Mouse (Mus musculus) C2C12 (cell line): ENCODE measurements at regions not wholly inside any gene's neighbourhood (a gene's known extent, or its start where the extent isn't known, plus 50 kb on each side); places are given as distances from the start of the nearest gene placed in this dataset.

Experiments
- CEBPB ChIP-seq: IDR thresholded peaks from one replicate; pipeline ENCODE4 v1.6.1; 2011; ENCODE audit warnings: low read depth, mild to moderate bottlenecking, control low read depth, moderate library complexity
- CTCF ChIP-seq: IDR thresholded peaks from one replicate; pipeline ENCODE4 v1.5.1; 2011; ENCODE audit not compliant: control insufficient read depth, insufficient read depth, insufficient read length
- FOSL1 ChIP-seq: IDR thresholded peaks from one replicate; pipeline ENCODE4 v1.8.0; 2011; ENCODE audit warnings: mild to moderate bottlenecking, low read length; ENCODE audit not compliant: poor library complexity, insufficient read depth, severe bottlenecking
- MAX ChIP-seq: IDR thresholded peaks from one replicate; pipeline ENCODE4 v1.6.1; 2011; ENCODE audit warnings: mild to moderate bottlenecking, control low read depth
- MYOD1 ChIP-seq: IDR thresholded peaks from one replicate; pipeline ENCODE4 v1.6.1; 2011; ENCODE audit warnings: low read depth; ENCODE audit not compliant: control insufficient read depth, insufficient read length
- USF1 ChIP-seq: IDR thresholded peaks from one replicate; pipeline ENCODE4 v1.6.1; 2011; ENCODE audit warnings: low read depth, mild to moderate bottlenecking, control low read depth, moderate library complexity

DNA sequence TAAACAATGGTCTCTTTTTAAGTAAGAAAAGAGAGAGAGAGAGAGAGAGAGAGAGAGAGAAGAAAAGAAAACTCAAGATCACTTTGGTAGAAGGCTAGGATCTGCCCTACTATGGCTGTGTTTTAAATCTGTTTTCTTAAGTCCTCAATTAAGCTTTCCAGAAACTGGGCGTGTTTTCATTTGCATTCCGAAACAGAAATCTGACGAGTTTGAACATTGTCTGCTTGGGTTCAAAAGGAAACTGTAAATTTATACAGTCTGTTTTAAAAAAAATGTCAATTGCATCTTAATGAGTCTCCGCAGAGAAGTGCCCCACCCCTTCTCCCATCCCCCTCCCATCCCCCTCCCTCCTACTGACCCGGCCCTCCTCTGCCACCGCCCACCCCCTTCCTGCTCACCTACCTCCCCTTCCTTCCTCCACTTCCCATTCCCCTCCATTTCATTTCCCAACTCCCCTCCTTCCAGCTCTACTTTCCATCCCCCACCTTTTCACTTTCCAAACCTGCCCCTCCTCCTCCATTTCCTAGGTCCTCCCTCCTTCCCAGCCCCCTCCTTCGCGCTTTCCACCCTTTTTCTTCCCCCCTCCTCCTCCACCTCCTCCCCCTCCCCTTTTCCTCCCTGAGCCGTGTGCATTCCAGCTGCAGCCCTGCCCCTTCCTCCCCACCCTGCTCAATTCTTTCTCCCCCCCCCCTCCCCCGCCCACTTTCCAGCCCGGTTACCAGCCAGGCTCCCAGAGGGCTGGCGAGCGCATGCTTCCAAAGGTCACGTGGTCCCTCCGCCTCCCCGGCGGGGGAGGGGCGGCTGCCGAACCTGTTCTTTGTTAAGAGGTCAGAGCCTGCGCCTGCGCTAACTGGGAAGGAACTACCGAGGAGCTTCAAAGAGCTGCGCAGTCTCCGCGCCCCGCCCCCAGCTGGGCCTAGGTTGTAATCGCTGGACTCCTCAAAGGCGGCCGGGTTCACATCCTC, 77.7 kb upstream of the Tbl1x start:
- TF ChIP-seq CTCF (no peak), USF1 (peak; percentile 82), FOSL1 (no peak), MAX (peak; percentile 17), CEBPB (no peak), MYOD1 (no peak)
